Mouse (Mus musculus) kidney, embryonic 14.5 days (tissue): ENCODE data around the gene Mrvi1. TPM values are rescaled to one million over a fixed set of nuclear protein-coding genes. Genes with fewer than 3 reads are reported as not detected.

ENCODE experiments used
- ATAC-seq: fragments of 200-750 bp; cut with Nextera tagmentation; 2 replicates; pipeline ENCODE4 v1.8.0; 2017; ENCODE audit warnings: moderate number of reproducible peaks, mild to moderate bottlenecking, moderate TSS enrichment, moderate library complexity; ENCODE audit not compliant: low FRiP score, low TSS enrichment
- H3K27ac ChIP-seq: fragments of 300-500 bp; sonication (generic); 2 replicates; pipeline ENCODE4 v1.5.1; 2014; ENCODE audit warnings: low read depth, mild to moderate bottlenecking, low read length, moderate library complexity, mixed read lengths
- H3K27me3 ChIP-seq: fragments of 300-500 bp; sonication (generic); 2 replicates; pipeline ENCODE4 v1.6.1; 2014; ENCODE audit warnings: mild to moderate bottlenecking, low read length; ENCODE audit not compliant: control insufficient read depth, insufficient read depth
- H3K36me3 ChIP-seq: fragments of 300-500 bp; sonication (generic); 2 replicates; pipeline ENCODE4 v1.6.1; 2014; ENCODE audit warnings: low read length, mixed read lengths; ENCODE audit not compliant: control insufficient read depth, insufficient read depth
- H3K4me1 ChIP-seq: fragments of 300-500 bp; sonication (generic); 2 replicates; pipeline ENCODE4 v1.6.1; 2014; ENCODE audit warnings: low read length, mixed read lengths; ENCODE audit not compliant: control insufficient read depth, insufficient read depth
- H3K4me2 ChIP-seq: fragments of 300-500 bp; sonication (generic); replicated peaks from 2 replicates; pipeline ENCODE4 v1.6.1; 2014; ENCODE audit warnings: low read depth, mild to moderate bottlenecking, low read length
- H3K4me3 ChIP-seq: fragments of 300-500 bp; sonication (generic); 2 replicates; pipeline ENCODE4 v1.5.1; 2014; ENCODE audit warnings: mild to moderate bottlenecking, low read length
- H3K9ac ChIP-seq: fragments of 300-500 bp; sonication (generic); 2 replicates; pipeline ENCODE4 v1.6.1; 2014; ENCODE audit warnings: low read depth, mild to moderate bottlenecking, low read length, moderate library complexity
- H3K9me3 ChIP-seq: fragments of 300-500 bp; sonication (generic); 2 replicates; pipeline ENCODE4 v1.6.1; 2016; ENCODE audit warnings: low read length; ENCODE audit not compliant: control insufficient read depth
- WGBS: fragments of 180-500 bp; shearing (Covaris S2); extraction: QIAGEN DNeasy Blood & Tissue Kit; methylation state at CpG from one replicate; pipeline ENCODE4 v1.1.7; 2014; 5-methylcytosine and 5-hydroxymethylcytosine counted together
- polyA plus RNA-seq: library from polyadenylated mRNA; unstranded; fragments of >200 nt; fragmentation: Nextera tagmentation; extraction: Ambion mirVana; gene quantifications from 2 replicates; pipeline ENCODE4 v1.2.1, GENCODE M21; 2014

The Mrvi1 gene
- polyA plus RNA-seq, 1 experiment from 2014 or later = 15.1 TPM

- H3K9ac ChIP-seq = no peak overlapping the region
- H3K27ac ChIP-seq = no peak overlapping the region
- no peak overlapping the region for H3K4me3 ChIP-seq
- no peaks in the 10 kb centered on the region for H3K9me3 ChIP-seq
- no peak overlapping the region for H3K4me2 ChIP-seq
- peaks cover 24% of the 10 kb centered on the region; the same call in 1 of the 2 replicates for H3K36me3 ChIP-seq
- H3K4me1 ChIP-seq = peaks cover 11% of the 10 kb centered on the region; the same call in 1 of the 2 replicates
- H3K27me3 ChIP-seq = no peaks in the 10 kb centered on the region
- 31% methylated on average over 8 of the region's 8 CpGs for WGBS
- no peak for ATAC-seq
These were observed 159.2 kb downstream of the Mrvi1 start for GRCm38 (mm10) chr7:110823076-110823475.

GRCm38 (mm10) chr7:110822055-110822454, 160.2 kb downstream of the Mrvi1 start:
- H3K4me3 ChIP-seq = no peak overlapping the region
- H3K36me3 ChIP-seq = peaks cover 24% of the 10 kb centered on the region; the same call in 1 of the 2 replicates
- H3K27ac ChIP-seq = no peak overlapping the region
- ATAC-seq = no peak
- H3K4me2 ChIP-seq = no peak overlapping the region
- H3K27me3 ChIP-seq = no peaks in the 10 kb centered on the region
- no peaks in the 10 kb centered on the region for H3K9me3 ChIP-seq
- H3K9ac ChIP-seq = no peak overlapping the region
- peaks cover 11% of the 10 kb centered on the region; the same call in 1 of the 2 replicates for H3K4me1 ChIP-seq
- WGBS = 39% methylated on average over 4 of the region's 4 CpGs

GRCm38 (mm10) chr7:110821653-110822052, 160.6 kb downstream of the Mrvi1 start:
- peak; percentile 60 for ATAC-seq
- WGBS = 47% methylated on average over 3 of the region's 3 CpGs

DNA sequence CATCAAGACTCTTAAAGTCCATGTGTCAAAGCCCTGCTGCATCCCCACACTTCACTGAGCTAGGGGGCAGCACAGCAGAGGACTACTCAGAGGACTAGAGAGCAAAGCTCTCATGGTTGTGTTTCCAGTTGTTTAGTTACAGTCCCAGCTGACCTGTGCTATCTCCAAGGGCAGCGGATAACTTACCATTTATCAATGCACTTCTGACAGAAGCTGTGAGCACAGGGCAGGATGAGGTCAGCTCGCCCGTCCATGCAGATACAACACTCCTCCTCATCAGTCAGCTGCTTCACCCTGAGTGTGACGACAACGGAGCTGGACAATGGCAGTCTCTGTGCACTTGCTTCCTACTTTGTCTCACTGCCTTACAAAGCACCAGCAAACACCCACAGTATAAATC, 161.2 kb downstream of the Mrvi1 start:
- ATAC-seq = peak; percentile 70; the same call in 1 of the 2 replicates
- H3K36me3 ChIP-seq = peaks cover 19% of the 10 kb centered on the region; the same call in 1 of the 2 replicates
- H3K4me1 ChIP-seq = peaks cover 11% of the 10 kb centered on the region; the same call in 1 of the 2 replicates
- H3K27me3 ChIP-seq = no peaks in the 10 kb centered on the region
- H3K27ac ChIP-seq = peak overlapping the region; percentile 20; the same call in 1 of the 2 replicates
- H3K9ac ChIP-seq = no peak overlapping the region
- no peak overlapping the region for H3K4me2 ChIP-seq
- H3K4me3 ChIP-seq = no peak overlapping the region
- WGBS = 13% methylated on average over 5 of the region's 5 CpGs
- no peaks in the 10 kb centered on the region for H3K9me3 ChIP-seq

More at GRCm38 (mm10) chr7:110821653-110822052, 160.6 kb downstream of the Mrvi1 start:
- H3K27me3 ChIP-seq = no peaks in the 10 kb centered on the region
- H3K36me3 ChIP-seq = peaks cover 20% of the 10 kb centered on the region; the same call in 1 of the 2 replicates
- no peak overlapping the region for H3K4me2 ChIP-seq
- H3K4me3 ChIP-seq = no peak overlapping the region
- peak overlapping the region; percentile 20; the same call in 1 of the 2 replicates for H3K27ac ChIP-seq
- H3K9ac ChIP-seq = no peak overlapping the region
- H3K4me1 ChIP-seq = peaks cover 11% of the 10 kb centered on the region; the same call in 1 of the 2 replicates
- H3K9me3 ChIP-seq = no peaks in the 10 kb centered on the region

GRCm38 (mm10) chr7:110818787-110819350, 163.4 kb downstream of the Mrvi1 start:
- Histone ChIP-seq H3K36me3 (peaks cover 7% of the 10 kb centered on the region; the same call in 1 of the 2 replicates), H3K27ac (no peak overlapping the region), H3K9me3 (no peaks in the 10 kb centered on the region), H3K9ac (no peak overlapping the region), H3K4me1 (peaks cover 11% of the 10 kb centered on the region; the same call in 1 of the 2 replicates), H3K4me3 (no peak overlapping the region), H3K27me3 (no peaks in the 10 kb centered on the region), H3K4me2 (no peak overlapping the region)
- no peak for ATAC-seq
- 82% methylated on average over 11 of the region's 11 CpGs for WGBS

Other genes with a start within 250 kb of the Mrvi1 start
- 3.2 and 4.5 TPM in 2 replicates for gene Ampd3, start 214.3 kb downstream of the Mrvi1 start, polyA plus RNA-seq
- 21.3 and 27.1 TPM in 2 replicates for gene Rnf141, start 138.0 kb downstream of the Mrvi1 start, polyA plus RNA-seq
- gene Lyve1, start 119.2 kb downstream of the Mrvi1 start, polyA plus RNA-seq = 3.0 and 3.5 TPM in 2 replicates
- gene Ctr9, start 46.5 kb upstream of the Mrvi1 start, polyA plus RNA-seq = 37.9 and 75.7 TPM in 2 replicates
- 596 and 1,074 TPM in 2 replicates for gene Eif4g2, start 100.6 kb upstream of the Mrvi1 start, polyA plus RNA-seq